Mouse (Mus musculus) ovary, postnatal 36 days (tissue): Measurements from ENCODE around the gene Cog6.

ENCODE experiments used
- DNase-seq: peaks from one replicate; pipeline ENCODE4 v3.0.0; 2022; ENCODE audit warnings: low spot score, mixed read lengths

Cog6 gene

DNA sequence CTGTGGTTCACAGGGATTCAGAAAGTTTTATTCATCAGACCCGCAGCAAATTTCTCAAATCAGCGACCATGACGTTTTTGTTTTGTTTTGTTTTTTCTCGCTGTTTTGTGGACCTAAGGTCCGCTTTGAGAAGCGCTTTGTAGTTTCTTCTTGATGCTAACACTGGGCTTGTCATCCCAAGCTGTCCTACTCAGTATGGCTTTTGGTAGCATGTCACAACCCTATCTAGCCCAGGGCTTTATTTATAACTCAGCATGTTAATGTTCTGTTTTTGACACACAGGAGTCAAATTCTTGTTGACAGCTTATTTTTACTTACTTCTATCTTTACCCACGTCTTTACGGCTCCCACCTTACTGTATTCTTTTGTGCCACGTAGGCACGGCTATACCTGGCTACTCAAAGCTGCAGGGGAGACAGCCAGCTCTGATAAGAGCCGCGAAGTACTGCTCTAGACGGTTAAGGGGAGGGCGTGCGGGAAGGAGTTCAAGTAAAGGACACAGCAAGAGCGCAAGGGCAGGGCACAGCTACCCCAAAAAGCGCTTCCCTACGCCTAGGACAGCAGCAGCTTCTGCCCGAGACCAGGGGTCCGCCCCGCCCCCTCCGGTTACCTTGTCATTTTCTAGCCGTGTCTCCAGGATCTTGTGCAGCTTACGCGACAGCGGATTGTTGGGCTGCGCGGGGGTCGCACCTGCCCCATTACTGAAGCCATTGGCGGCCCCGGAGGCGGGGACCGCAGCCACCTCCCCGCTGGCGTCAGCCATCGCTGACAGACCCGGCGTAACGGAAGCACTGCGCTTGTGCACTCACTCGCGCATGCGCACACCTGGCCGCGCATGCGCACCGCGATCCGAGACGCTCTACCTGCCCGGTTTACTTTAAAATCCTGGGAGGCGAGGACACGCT is at the start of gene Cog6:
TSS of gene Cog6 (minus strand) at position 802 of the 905 bp plus-strand sequence.
- peak; percentile 84 for DNase-seq

- no peak for DNase-seq
Observed at GRCm38 (mm10) chr3:53066095-53066372, 49.0 kb upstream of the Cog6 start.

GRCm38 (mm10) chr3:53065267-53066094 is 48.4 kb upstream of the Cog6 start:
- DNase-seq, result no peak

DNA sequence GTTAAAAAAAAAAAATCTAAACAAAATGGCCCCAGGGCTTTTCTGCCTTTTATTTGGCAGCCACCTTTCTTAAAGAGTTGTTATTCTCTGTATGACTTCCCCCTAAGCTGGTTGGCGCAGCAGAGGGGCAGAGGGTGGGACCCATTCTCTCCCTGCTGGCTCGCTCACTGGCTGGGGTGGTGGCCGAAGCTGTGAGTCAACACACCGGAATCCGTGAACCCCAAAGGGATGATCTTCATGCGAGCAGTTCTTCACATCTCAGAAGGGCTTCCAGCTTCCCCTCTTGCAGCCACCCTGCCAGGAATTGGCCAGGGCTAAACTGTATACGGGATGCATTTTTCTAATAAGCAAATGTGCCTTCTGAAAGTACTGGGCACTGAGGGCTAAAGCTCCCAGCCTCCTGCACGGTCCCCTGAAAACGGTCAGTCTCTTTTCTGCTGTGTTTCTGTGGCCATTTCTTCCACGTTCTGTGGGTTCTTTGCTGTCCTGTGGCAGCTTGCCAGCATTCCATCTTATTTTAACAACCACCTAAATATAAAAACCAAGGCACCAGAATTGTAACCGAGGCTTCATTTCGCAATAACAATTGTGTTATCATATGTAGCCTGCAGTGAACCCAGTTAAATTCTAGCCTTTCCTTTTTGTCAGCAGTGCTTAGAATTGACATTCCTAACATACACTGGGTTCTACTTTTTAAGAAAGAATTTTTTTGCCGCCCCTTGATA is 46.5 kb upstream of the Cog6 start:
- no peak for DNase-seq

- no peak for DNase-seq
Observed at GRCm38 (mm10) chr3:53059959-53060358, 42.9 kb upstream of the Cog6 start.

DNA sequence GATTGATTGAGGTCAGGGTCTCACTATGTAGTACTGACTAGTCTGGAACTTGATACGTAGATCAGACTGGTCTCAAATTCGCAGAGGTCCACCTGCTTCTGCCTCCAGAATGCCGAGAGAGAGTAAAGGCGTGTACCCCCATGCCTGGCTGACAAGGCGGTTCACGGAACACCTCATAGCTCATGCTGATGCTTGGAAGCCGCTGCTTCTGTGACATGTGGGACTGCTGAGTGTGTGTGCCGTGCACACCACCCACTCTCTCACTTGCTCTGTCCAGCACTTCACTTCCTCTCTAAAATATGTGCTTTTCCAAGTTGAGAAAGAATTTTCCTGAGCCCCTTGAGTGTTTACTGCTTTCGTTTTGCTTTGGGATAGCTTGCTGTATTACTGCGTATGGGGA is 39.4 kb upstream of the Cog6 start:
- DNase-seq, result no peak

DNA sequence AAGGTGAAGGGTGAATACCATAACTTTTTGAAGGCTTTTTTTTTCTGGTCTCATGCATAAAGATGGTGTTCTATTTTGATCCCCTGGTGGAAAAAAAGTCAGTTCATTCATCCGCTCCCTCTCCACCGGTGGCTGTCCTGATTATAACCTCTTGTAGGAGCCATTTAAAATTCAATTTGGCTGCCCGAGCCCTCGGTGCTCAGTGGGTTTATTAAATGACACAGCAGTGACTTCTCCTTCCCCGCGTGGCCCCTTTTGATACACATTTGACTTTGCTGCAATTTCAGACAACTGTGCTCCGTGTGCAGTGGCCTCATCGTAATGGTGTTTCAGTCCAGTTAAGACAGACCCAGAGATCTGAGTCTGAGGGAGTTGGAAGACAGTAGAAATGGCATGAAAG is 35.3 kb upstream of the Cog6 start:
- DNase-seq, result no peak

DNA sequence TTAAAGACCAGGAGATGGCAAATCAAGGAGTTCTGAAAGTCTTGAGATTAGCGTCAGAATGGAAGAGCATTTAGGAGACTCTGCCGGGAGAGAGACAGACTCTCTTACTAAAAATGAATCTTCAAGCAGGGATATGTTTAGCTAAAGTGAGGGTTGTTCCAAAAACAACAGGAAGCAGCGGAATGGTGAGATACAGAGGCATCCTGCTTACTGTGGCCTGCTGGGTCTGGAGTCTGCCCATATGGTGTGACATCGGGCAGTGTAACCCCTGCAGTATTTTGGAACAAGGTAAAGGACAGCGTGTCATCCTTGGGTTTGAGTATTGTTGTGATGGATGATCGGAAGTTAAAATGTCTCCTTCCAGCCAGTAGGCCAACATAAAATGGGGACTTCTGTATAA is 29.3 kb upstream of the Cog6 start:
- no peak for DNase-seq

DNA sequence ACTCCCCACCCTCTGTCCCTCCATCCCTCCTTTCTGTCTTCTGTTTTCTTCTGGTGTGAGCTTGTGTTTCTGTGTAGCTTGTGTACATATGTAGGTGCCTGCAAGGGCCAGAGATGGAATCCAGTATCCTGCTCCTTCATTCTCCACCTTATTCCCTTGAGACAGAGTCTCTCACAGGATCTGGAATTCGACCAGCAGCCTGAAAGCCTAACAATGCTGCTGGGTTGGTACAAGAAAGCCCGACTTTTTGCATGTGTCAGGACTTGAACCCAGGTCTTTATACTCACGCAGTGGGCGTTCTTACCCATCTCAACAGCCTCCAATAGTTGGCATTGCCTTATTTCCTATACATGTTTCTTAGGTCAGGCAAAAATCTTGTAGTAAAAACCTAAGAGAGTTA is 28.7 kb upstream of the Cog6 start:
- DNase-seq, result no peak

GRCm38 (mm10) chr3:53044682-53045299 is 27.8 kb upstream of the Cog6 start:
- DNase-seq, result no peak

- DNase-seq, result no peak
Observed at GRCm38 (mm10) chr3:53044238-53044637, 27.2 kb upstream of the Cog6 start.

GRCm38 (mm10) chr3:53043206-53043780 is 26.3 kb upstream of the Cog6 start:
- DNase-seq, result no peak

- DNase-seq, result no peak
Observed at GRCm38 (mm10) chr3:53042240-53042567, 25.2 kb upstream of the Cog6 start.

GRCm38 (mm10) chr3:53041411-53042239 is 24.6 kb upstream of the Cog6 start, which contains the start of gene Lhfp:
Gene Lhfp, plus strand, starts transcription at chr3:53041528.
- peak; percentile 70 for DNase-seq

DNA sequence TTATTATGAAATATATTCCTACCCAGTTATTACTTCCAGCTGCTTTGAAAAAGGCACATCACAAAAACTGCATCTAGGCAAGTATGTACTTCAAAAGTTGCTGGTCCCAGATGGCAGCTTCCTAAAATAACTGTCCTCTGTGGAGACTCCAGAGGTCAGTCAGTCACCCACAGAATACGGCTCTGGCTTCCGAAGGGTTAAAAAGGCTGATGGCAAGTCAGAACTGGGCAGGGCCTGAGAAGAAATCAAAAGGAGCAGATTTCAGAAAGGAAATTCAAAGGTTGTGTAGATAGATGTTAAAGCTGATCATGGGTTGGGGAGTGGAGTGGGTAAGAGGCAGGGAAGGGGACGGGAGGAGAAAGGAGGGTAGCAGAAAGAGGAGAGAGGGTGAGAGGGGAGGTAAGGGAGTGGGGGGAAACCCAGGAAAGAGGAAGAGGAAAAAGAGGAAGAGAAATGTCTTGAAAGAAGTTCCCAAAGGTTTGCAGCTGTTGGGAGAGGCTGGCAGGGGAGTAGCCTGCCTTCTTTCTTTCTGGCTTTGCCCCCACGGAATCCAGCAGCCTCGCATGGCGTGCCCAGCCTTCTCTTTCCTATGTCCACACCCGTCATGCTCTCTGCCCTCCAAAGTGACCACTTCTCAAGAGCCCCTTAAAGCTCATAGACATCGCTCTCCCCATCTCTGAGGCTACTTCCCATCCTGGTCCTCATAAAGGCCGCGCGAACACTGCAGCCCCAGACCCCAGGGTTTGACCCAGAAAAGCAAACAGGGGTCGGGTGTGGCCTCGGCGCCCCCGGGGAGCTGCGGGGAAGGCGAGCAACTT is 23.8 kb upstream of the Cog6 start:
- no peak for DNase-seq

DNA sequence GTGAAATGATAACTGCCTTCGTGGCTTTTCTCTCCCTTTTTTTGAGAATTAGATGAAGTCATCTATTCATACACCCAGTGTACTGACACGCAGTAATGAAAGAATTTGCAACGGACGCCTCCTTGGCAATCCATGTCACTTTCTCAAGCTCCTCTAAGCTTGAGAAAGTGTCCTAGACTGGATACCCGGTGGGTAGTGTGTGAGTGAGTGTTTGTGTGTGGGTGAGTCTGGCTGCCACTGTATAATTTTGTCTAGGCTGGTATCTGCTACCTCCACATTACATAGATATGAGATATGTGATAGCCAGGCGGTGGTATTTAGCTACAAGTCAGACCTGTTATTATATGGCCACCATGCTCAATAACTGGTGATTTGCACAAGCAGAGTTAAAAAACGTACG is 22.7 kb upstream of the Cog6 start:
- no peak for DNase-seq

GRCm38 (mm10) chr3:53038913-53039312 is 21.9 kb upstream of the Cog6 start:
- no peak for DNase-seq

GRCm38 (mm10) chr3:53036941-53037340 is 19.9 kb upstream of the Cog6 start:
- DNase-seq, result no peak

DNA sequence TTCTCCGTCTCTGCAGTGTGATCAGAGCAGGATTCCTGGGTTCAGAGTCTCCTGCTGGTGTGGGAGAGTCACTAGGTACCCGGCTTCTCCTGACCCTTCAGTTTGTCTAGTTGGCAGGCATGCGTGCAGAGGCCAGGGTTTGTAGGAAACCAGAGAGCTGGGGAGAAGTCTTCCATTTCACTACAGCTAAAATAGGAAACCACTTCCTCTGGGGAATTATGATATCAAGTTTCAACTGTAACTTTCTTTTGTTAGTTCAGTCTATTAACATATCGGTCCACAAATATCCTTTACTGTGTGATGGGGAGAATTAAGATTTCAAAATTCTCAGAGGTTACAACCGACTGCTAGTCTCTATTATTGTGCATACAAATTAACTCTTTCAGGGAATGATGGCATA is 19.0 kb upstream of the Cog6 start:
- no peak for DNase-seq

GRCm38 (mm10) chr3:53033448-53033847 is 16.4 kb upstream of the Cog6 start:
- no peak for DNase-seq
